ENCODE assay signal across 9 mouse cellular contexts in the genomic region with DNA sequence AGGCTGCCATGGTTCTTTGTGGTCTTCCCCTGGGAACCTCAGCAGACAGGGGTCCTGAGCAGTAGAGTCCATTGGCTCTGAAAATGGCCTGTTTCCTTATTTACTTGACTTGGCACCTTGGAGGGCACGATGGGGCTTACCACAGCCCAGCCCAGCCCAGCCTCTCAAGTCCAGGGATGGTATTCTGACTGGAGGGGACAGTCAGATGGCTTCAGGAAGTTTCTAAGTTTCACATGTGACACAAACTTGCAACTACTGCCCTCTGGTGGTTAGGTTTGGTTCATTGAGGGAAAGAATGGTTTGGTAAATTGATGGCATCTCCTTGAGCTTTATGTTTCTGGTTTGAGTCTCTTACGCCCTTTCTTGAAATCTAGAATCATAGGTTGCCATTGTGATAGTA. TPM values are rescaled to one million over a fixed set of nuclear protein-coding genes. Genes with fewer than 3 reads are reported as not detected.
DNase-seq lines count a peak whose midpoint lies in the region; ATAC-seq lines count a peak whose summit lies in the region.
"Had no signal": no experiment of that assay in that cellular context is flagged by ENCODE, and none has a peak within 500 bp of the region (broad histone marks: within the 10 kb centered on the region; RNA-seq: fewer than 3 reads in every experiment).

No protein-coding gene starts in this region.

- no peaks in the 10 kb centered on the region for H3K4me1 ChIP-seq in embryonic facial prominence, embryonic 14.5 days (ENCODE audit: control insufficient read depth, insufficient read depth, low read length)
- H3K4me1 ChIP-seq: heart, embryonic 15.5 days had no signal

- H3K36me3 ChIP-seq in embryonic facial prominence, embryonic 14.5 days (ENCODE audit: control insufficient read depth, insufficient read depth, low read length) = no peaks in the 10 kb centered on the region
- H3K36me3 ChIP-seq: heart, embryonic 15.5 days had no signal

- H3K9ac ChIP-seq in embryonic facial prominence, embryonic 14.5 days (ENCODE audit: low read depth, low read length) = no peak overlapping the region
- H3K9ac ChIP-seq: heart, embryonic 15.5 days had no signal

- no peak overlapping the region for H3K4me3 ChIP-seq in embryonic facial prominence, embryonic 14.5 days (ENCODE audit: low read depth, low read length)
- H3K4me3 ChIP-seq: heart, embryonic 15.5 days had no signal

- WGBS in embryonic facial prominence, embryonic 14.5 days = 47% methylated on average over 2 of the region's 2 CpGs

- H3K27me3 ChIP-seq in embryonic facial prominence, embryonic 14.5 days (replicated peaks; ENCODE audit: control insufficient read depth, insufficient read depth, low read length) = no peaks in the 10 kb centered on the region

- H3K4me2 ChIP-seq in embryonic facial prominence, embryonic 14.5 days (ENCODE audit: low read depth, low read length) = no peak overlapping the region
- H3K4me2 ChIP-seq: heart, embryonic 15.5 days had no signal

- no peak for ATAC-seq in embryonic facial prominence, embryonic 14.5 days (ENCODE audit: low read depth)

- DNase-seq in gastrocnemius, adult 18-20 months (ENCODE audit: low spot score) = peak; percentile 69
- no peak for DNase-seq in gastrocnemius, postnatal 25 days
- peak; percentile 45 for DNase-seq in thymus, postnatal 0 days (ENCODE audit: low spot score)
- DNase-seq in thymus, adult 18-20 months = no peak
- peak; percentile 67 for DNase-seq in embryonic facial prominence, embryonic 14.5 days (ENCODE audit: low spot score)
- peak; percentile 74 for DNase-seq in layer of hippocampus, adult 11-12 months (ENCODE audit: low spot score)
- DNase-seq in lung, postnatal 36 days = peak; percentile 84
- no peak for DNase-seq in MN1 (ENCODE audit: low spot score)

- H3K9me3 ChIP-seq in embryonic facial prominence, embryonic 14.5 days (ENCODE audit: control insufficient read depth, low read length) = no peaks in the 10 kb centered on the region
- H3K9me3 ChIP-seq: heart, embryonic 15.5 days had no signal

- no peak overlapping the region for H3K27ac ChIP-seq in embryonic facial prominence, embryonic 14.5 days (replicated peaks; ENCODE audit: low read depth, low read length)
- H3K27ac ChIP-seq: heart, embryonic 15.5 days had no signal

RNA-seq across cellular contexts. Expression of a gene that starts 38.7 kb away (rescaled TPM):
- under 1 TPM; 0.34 to 0.52 TPM for total RNA-seq in gastrocnemius, adult 18-20 months (2021)
- total RNA-seq in gastrocnemius, postnatal 25 days (2021) = under 1 TPM; 0.11 to 0.26 TPM
- 0.06 and 0.27 TPM in 2 replicates for polyA plus RNA-seq in thymus, postnatal 0 days (2015; fragmentation: Nextera tagmentation; extraction: Ambion mirVana)
- 1.00 and 1.7 TPM in 2 replicates for polyA plus RNA-seq in embryonic facial prominence, embryonic 14.5 days (2014; fragmentation: Nextera tagmentation; extraction: Ambion mirVana)

RNA-seq across cellular contexts. Expression of a gene that starts 49.4 kb away (rescaled TPM):
- total RNA-seq in gastrocnemius, adult 18-20 months (2021) = not detected
- total RNA-seq in gastrocnemius, postnatal 25 days (2021) = not detected
- 0.25 and 0.26 TPM in 2 replicates for polyA plus RNA-seq in thymus, postnatal 0 days (2015; fragmentation: Nextera tagmentation; extraction: Ambion mirVana)
- not detected in 2 replicates for polyA plus RNA-seq in embryonic facial prominence, embryonic 14.5 days (2014; fragmentation: Nextera tagmentation; extraction: Ambion mirVana)
- polyA plus RNA-seq: heart, embryonic 15.5 days had no signal

Comparison
In these comparisons a context has a peak if more than half of its experiments do, and no peak if none do; other contexts are left out.
1. DNase-seq: peak in gastrocnemius, adult 18-20 months (single experiment), thymus, postnatal 0 days (single experiment), embryonic facial prominence, embryonic 14.5 days (single experiment), layer of hippocampus, adult 11-12 months (single experiment) and lung, postnatal 36 days (single experiment); none in gastrocnemius, postnatal 25 days (single experiment), thymus, adult 18-20 months (0 of 2) and MN1 (single experiment).